Mouse (Mus musculus) stomach, postnatal 0 days (tissue): ENCODE measurements around the gene Mob3a.

ENCODE experiments used
- CTCF ChIP-seq: IDR thresholded peaks from 2 replicates; pipeline ENCODE4 v1.5.1; 2016; ENCODE audit warnings: antibody characterized with exemption, low read depth, mild to moderate bottlenecking, moderate library complexity
- EP300 ChIP-seq: optimal IDR thresholded peaks from 2 replicates; pipeline ENCODE3; 2016; ENCODE audit warnings: antibody characterized with exemption

DNA sequence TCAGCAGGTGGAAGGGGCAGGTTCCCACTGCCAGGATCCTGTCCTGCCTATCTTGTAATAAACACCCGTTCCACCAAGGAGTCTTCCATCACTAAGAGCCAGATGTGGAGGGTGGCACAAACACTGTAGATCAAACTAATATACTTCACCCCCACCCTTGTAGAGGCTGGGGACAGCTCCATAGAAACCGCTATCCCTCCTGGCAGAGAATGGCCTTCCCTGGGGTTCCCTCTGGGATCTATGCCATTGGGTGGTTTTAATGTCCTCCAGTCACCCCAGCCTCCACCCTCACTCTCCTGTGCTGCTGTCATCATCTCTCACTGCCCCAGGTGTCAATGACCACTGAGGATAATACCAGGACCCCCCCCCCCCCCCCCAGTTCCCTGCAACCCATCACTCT lies 31.2 kb downstream of the Mob3a start:
- TF ChIP-seq CTCF, result no peak
- TF ChIP-seq EP300, result no peak
